7 mouse cellular contexts compared by ENCODE assay signal in genomic region chr10:89630052-89630451, GRCm38 (mm10). TPM values are rescaled to one million over a fixed set of nuclear protein-coding genes. Genes with fewer than 3 reads are reported as not detected.
DNase-seq lines count a peak whose midpoint lies in the region; ATAC-seq and TF ChIP-seq lines count a peak whose summit lies in the region.

No protein-coding gene starts in this region.

- 29% methylated on average over 3 of the region's 3 CpGs for WGBS in intestine, embryonic 14.5 days
- whole genome bisulfite sequencing in liver, postnatal 0 days (ENCODE audit: insufficient replicate concordance): 31% methylated on average over 3 of the region's 3 CpGs

- H3K4me1 ChIP-seq in intestine, embryonic 14.5 days (replicated peaks; ENCODE audit: control insufficient read depth, insufficient read depth, low read length): no peaks in the 10 kb centered on the region
- H3K4me1 ChIP-seq in liver, postnatal 0 days (ENCODE audit: insufficient read depth): peaks cover 3% of the 10 kb centered on the region

- DNase-seq in thymus, postnatal 0 days (ENCODE audit: low spot score): peak; percentile 77
- DNase-seq in thymus, postnatal 36 days: no peak
- peak; percentile 40 for DNase-seq in fibroblast of lung, adult 2 months (ENCODE audit: low read depth)
- peak; percentile 54 for DNase-seq in intestine, embryonic 14.5 days (ENCODE audit: low spot score)
- DNase-seq in liver, postnatal 0 days: no peak

- ATAC-seq in activated CD4-positive, CD25-positive, alpha-beta regulatory T cell, adult 4 months: peak; percentile 63
- ATAC-seq in intestine, embryonic 14.5 days (replicated peaks; ENCODE audit: low FRiP score, low TSS enrichment, low read depth): peak; percentile 33; the same call in 1 of the 2 replicates
- no peak for ATAC-seq in liver, postnatal 0 days
- ATAC-seq in neutrophil, adult 5-6 weeks (ENCODE audit: extremely low read depth, insufficient number of reproducible peaks, low FRiP score, poor library complexity, severe bottlenecking): 0 out of 2 replicates have a peak, but pooled peaks have one; percentile 26

- H3K27me3 ChIP-seq in intestine, embryonic 14.5 days (replicated peaks; ENCODE audit: control insufficient read depth, insufficient read depth, low read length): no peaks in the 10 kb centered on the region
- H3K27me3 ChIP-seq in liver, postnatal 0 days (ENCODE audit: insufficient read depth, low read length): no peaks in the 10 kb centered on the region

- no peak overlapping the region for H3K27ac ChIP-seq in intestine, embryonic 14.5 days (ENCODE audit: low read depth)
- no peak overlapping the region for H3K27ac ChIP-seq in liver, postnatal 0 days (ENCODE audit: low read depth)

- no peak for TF ChIP-seq EP300 in liver, postnatal 0 days (IDR thresholded peaks at IDR 0.05; ENCODE audit: low read depth)

- no peaks in the 10 kb centered on the region for H3K36me3 ChIP-seq in intestine, embryonic 14.5 days (ENCODE audit: control insufficient read depth, insufficient read depth, low read length)
- H3K36me3 ChIP-seq in liver, postnatal 0 days (replicated peaks; ENCODE audit: insufficient read depth, low read length): no peaks in the 10 kb centered on the region

- H3K4me2 ChIP-seq in intestine, embryonic 14.5 days (ENCODE audit: low read length): no peak overlapping the region
- H3K4me2 ChIP-seq in liver, postnatal 0 days (ENCODE audit: low read depth, low read length): no peak overlapping the region

- no peak overlapping the region for H3K9ac ChIP-seq in intestine, embryonic 14.5 days (ENCODE audit: low read length)
- 0 out of 2 replicates have a peak overlapping the region, but pooled peaks have one; percentile 12 for H3K9ac ChIP-seq in liver, postnatal 0 days (replicated peaks)

- TF ChIP-seq CTCF in liver, postnatal 0 days (IDR thresholded peaks at IDR 0.05; ENCODE audit: low read depth): peak; percentile 79

- no peak overlapping the region for H3K4me3 ChIP-seq in intestine, embryonic 14.5 days (ENCODE audit: low read depth, low read length)
- H3K4me3 ChIP-seq in liver, postnatal 0 days (ENCODE audit: low read depth, low read length): no peak overlapping the region

- no peaks in the 10 kb centered on the region for H3K9me3 ChIP-seq in intestine, embryonic 14.5 days (ENCODE audit: control insufficient read depth, low read length)
- H3K9me3 ChIP-seq in liver, postnatal 0 days (ENCODE audit: low read length): no peaks in the 10 kb centered on the region

RNA-seq across cellular contexts. Expression of gene Slc17a8, which starts 9.0 kb away (rescaled TPM):
- polyA plus RNA-seq in thymus, postnatal 0 days (2015; fragmentation: Nextera tagmentation; extraction: Ambion mirVana): 0.10 and 0.14 TPM in 2 replicates
- polyA plus RNA-seq in activated CD4-positive, CD25-positive, alpha-beta regulatory T cell, adult 4 months (2017; shearing (Covaris generic)): under 1 TPM in 1 of 2 experiments, not detected in 1; 0.29 TPM
- not detected in 2 replicates for polyA plus RNA-seq in intestine, embryonic 14.5 days (2014; fragmentation: Nextera tagmentation; extraction: Ambion mirVana)
- 0.11 and 0.15 TPM in 2 replicates for polyA plus RNA-seq in liver, postnatal 0 days (2015; fragmentation: Nextera tagmentation; extraction: Ambion mirVana)
- 0.12 and 0.37 TPM in 2 replicates for total RNA-seq in neutrophil, adult 5-6 weeks (2017)

RNA-seq across cellular contexts. Expression of gene Scyl2, which starts 56.0 kb away (rescaled TPM):
- 6.9 and 9.9 TPM in 2 replicates for polyA plus RNA-seq in thymus, postnatal 0 days (2015; fragmentation: Nextera tagmentation; extraction: Ambion mirVana)
- polyA plus RNA-seq in activated CD4-positive, CD25-positive, alpha-beta regulatory T cell, adult 4 months (2017; shearing (Covaris generic)): 1 to 10 TPM; 7.6 to 9.0 TPM
- polyA plus RNA-seq in intestine, embryonic 14.5 days (2014; fragmentation: Nextera tagmentation; extraction: Ambion mirVana): 14.3 and 14.5 TPM in 2 replicates
- polyA plus RNA-seq in liver, postnatal 0 days (2015; fragmentation: Nextera tagmentation; extraction: Ambion mirVana): 3.5 and 4.8 TPM in 2 replicates
- total RNA-seq in neutrophil, adult 5-6 weeks (2017): 57.4 and 61.5 TPM in 2 replicates

Comparison
In these comparisons a context has a peak if more than half of its experiments do, and no peak if none do; other contexts are left out.
1. DNase-seq: peak in thymus, postnatal 0 days (single experiment), fibroblast of lung, adult 2 months (single experiment) and intestine, embryonic 14.5 days (single experiment); none in thymus, postnatal 36 days (0 of 2) and liver, postnatal 0 days (single experiment).